Mouse (Mus musculus): ENCODE results near the gene Lima1.
"Not testable (repeated sequence)": the region's sequence is repeated elsewhere in the genome, so short reads cannot be mapped to it uniquely, and the experiment has no call there.

Lima1 gene

DNA sequence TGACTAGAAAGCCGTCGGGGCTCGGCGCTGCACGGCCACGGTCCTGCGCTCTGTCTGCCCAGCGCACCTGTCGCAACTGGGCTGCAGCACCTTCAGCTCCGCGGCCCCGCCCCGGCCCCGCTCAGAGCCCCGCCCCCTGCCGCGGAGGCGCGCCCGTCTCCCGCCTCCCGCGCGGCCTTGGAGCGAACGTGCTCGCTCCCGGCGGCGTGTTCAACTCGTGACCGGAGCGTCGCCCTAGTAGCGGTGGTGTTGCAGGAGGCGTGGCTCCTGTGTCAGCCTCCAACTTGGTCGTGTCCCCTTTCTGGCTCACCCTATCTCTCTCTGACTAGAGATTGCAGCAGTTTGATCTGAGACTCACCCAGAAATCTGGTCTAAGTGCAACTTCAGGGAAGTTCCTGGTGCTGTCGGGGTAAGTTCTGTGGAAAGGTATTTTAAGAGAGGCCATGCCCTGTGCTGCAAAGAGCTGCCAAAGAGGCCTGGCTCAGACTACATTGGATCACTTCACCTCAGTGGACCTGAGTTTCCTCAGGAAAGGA lies at the start of gene Lima1:
TSS of gene Lima1 (minus strand) at position 123 of the 536 bp plus-strand sequence.
- peak; percentile 20 to 71 for DNase-seq (ENCODE audit: low spot score in 2 of 2)

DNA sequence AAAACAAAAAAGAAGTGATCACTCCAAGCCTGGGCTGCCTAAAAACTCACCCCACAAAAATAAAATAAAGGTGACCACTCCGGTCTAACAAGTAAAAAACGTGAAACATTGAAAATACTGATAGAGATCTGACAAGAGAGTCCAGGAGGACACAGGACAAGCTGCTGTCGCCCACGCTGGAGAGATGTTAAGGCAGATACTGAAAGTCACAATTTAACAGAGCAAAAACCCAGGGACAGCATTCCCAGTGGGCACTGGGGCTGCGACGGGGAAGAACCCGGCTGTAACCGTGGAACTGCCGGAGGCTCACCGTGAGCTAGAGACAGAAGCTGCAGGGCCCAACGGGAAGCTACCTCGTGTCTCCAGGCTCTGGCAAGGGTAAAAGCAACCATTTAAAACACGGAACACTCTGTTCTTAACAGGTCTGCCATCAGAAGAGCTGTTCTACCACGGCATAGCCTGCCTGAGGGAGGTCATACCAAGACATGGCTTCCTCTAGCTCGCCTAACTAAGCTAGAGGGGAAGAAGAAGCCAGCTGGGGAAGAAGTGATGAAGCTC lies 44.4 kb upstream of the Lima1 start:
- DNase-seq (ENCODE audit: low spot score in 2 of 2): no peak

DNA sequence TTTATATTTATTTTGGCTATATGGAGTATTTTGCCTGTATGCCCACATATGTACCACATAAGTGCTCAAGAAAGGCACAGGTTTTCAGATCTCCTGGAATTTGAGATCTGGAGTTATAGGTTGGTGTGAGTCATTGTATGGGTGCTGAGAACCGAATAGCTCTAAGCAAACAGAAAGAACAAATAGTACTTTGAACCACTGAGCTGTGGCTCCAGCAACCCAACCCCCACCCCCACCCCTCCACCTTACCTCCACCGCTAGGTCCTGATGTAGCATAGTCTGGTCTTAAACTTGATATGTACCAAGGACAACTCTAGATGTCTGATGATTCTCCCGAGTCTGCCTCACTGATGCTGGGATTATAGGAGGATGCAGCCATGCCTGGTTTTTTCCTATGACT lies 42.0 kb upstream of the Lima1 start:
- DNase-seq (ENCODE audit: low spot score in 2 of 2): no peak

DNA sequence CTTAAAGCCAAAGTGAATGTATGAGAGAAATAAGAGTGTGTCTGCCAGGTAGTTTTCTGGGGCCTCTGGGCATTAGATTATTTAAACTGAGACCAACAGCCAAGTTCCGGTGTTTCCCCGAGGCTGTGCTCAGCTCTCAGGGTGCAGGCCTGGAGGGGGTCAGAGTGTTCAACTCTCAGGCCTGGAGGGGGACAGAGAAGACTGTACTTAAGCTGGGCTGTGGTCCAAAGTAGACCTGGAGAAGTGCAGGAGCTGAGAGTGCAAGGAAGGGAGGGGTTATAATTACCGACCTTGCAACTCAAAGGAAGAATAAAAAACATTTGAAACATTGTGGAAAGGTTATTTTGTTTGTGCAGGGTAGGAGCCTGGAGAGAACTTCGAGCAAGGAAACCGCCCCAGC lies 39.4 kb upstream of the Lima1 start:
- DNase-seq (ENCODE audit: low spot score in 2 of 2): no peak

DNA sequence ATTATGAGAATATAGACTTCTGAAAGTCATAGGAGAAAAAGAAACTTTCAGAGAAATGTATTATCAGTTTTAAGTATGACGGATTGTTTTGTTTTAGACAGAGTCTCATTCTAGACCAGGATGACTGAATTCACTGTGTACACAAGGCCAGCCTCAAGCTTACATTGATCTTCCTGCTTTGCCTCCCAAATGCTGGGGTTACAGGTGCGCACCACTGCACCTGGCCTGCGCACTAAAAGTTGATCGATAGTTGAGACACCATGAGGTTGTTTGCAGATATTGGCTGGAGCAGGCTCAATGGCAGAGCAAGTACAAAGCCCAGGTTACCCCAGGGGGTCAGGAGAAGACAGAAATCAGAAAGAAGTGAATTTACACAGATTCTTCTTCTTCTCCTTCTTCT lies 36.5 kb upstream of the Lima1 start:
- DNase-seq (ENCODE audit: low spot score in 2 of 2): no peak

DNA sequence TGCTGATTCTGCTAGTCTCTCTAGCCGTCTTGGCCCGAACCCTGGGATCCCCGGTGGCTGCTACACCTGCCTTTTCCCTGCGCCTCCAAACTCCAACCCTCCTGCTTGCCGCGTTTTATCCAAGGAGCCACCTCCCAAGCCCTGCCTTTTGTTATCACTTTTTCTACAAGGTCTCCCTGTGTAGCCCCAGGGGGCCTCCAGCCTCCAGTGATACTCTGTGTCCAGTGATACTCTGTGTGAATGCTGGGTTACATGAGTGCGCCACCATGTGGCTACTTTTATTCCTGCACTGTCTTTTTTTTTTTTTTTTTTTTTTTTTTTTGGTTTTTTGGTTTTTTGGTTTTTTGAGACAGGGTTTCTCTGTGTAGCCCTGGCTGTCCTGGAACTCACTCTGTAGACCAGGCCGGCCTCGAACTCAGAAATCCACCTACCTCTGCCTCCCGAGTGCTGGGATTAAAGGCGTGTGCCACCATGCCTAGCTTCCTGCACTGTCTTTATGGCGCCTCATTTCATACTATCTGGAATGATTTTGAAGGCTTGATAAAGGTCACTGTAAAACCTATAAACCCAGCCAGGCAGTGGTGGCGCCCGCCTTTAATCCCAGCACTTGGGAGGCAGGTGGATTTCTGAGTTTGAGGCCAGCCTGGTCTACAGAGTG lies 34.2 kb upstream of the Lima1 start:
- DNase-seq (ENCODE audit: low spot score in 2 of 2): not testable (repeated sequence)

DNA sequence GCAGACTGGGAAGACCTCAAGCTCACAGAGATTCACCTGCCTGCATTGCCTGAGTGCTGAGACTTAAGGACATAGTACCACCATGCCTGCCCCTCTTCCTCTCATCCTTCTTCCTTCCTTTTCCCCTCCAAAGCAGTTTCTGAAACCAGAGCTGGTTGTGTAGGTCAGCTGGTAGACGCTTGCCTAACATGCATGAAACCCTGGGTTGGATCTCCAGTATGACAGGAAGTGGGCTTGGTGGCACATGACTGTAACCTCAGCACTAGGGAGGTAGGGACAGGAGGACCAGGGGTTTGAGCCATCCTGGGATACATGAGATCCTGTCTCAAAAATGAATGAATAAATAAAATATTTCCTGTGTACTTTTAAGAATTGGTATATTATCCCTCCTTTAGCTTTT lies 32.3 kb upstream of the Lima1 start:
- DNase-seq (ENCODE audit: low spot score in 2 of 2): no peak

DNA sequence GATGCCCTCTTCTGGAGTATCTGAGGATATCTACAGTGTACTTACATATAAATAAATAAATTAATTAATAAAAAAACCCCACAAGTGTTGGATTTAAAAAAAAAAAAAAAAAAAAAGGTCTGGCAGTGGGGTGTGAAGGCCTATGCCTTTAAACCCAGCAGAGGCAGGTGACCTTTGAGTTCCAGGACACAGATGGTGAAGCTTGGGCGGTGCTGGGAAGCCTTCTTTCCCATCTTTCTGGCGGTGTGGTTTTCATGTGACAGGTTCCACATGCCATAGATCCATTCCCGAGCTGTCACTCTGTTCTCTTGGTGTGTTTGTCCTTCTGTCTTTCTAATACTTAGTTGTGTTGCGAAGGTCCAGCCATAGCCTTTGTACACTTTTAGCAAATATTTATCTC lies 31.8 kb upstream of the Lima1 start:
- DNase-seq (ENCODE audit: low spot score in 2 of 2): no peak

DNA sequence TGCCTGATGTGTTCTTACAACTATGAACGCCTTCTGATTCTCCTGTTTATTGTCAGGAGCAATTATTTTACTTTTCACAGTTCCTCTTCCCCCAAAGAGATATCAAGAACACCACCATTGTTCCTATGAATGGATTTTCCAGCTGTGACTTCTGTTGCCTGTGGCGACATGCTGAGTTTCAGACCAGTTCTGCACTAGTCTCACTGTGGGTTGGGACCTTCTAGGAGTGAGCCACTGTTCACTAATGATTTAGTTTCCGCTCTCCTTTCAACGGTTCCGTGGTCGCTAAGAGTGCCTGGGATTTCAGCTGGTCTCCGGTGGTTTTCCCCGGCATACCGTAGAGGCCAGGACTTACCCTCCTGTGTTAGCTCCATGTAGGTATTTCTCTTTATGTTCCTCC lies 29.6 kb upstream of the Lima1 start:
- DNase-seq (ENCODE audit: low spot score in 2 of 2): no peak

DNA sequence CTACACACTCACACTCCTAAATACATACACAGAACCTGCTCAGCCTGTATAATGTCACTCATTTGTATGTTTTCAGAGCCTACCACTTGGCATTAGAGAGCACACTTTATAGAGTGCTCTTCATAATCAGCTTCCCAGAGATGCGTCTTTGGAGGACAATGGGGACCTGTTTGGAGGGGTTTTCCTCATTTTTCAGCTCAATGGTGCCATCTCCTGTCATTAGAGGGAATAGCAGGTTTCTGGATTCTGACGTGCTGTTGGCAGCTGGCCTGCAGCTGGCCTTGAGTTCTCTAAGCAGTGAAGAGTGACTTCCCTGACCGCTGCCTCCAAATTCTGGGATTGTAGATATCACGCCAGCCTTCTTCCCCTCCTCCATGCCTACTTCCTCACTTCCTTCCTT lies 29.1 kb upstream of the Lima1 start:
- DNase-seq (ENCODE audit: low spot score in 2 of 2): peak in 1 of 2 experiments; percentile 68

DNA sequence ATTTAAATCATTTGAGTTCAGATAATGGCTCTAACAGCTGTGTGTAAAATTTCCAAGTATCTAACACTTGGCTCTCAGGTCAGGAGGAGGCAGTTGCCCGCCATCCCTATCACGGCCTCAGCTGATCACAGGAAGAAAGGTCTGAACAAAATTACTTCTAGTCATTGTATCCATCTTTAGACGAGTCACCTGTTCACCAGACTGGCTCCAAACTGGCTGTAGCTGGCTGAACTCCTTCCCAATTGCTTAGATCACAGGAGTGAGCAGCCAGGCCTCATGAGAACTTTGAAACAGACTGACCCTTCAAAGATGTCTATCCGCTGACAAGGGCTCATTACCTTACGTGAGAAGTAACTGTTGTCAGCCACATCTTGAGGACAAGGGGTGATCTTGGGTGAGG lies 28.0 kb upstream of the Lima1 start:
- DNase-seq (ENCODE audit: low spot score in 2 of 2): no peak

DNA sequence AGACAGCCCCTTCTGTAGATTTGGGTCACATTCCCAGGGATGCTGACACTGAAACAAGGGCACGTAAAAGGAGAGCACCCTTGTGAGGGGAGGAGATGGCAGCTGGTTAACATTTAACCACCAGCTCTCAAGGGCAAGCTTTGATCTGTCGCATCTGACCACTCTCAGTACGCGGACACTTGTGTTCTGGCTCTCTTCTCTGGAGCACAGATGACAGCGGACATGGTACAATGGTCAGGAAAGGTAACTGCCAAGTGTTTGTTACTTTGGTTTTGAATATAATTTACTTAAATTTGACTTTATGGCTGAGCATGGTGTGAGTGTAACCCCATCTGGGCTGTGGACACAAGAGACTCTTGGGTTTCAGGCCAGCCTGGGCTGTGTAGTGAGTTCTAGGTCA lies 27.5 kb upstream of the Lima1 start:
- DNase-seq (ENCODE audit: low spot score in 2 of 2): no peak

DNA sequence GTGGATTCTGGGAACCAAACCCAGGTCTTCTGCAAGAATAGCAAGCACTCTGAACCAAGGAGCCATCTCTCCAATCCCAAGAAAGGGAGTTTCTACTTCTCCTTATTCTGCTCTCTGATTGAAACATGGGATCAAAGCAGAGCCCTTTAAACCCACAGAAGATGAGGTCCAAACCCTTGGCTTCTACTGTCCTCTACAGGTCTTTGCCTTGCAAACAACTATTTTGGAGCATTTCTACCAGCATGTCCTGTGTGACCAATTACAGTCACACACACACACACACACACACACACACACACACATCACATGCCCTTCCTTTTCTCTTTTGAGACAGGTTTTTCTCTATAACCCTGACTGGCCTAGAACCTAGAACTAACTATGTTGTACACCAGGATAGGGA lies 21.4 kb upstream of the Lima1 start:
- DNase-seq (ENCODE audit: low spot score in 2 of 2): no peak

DNA sequence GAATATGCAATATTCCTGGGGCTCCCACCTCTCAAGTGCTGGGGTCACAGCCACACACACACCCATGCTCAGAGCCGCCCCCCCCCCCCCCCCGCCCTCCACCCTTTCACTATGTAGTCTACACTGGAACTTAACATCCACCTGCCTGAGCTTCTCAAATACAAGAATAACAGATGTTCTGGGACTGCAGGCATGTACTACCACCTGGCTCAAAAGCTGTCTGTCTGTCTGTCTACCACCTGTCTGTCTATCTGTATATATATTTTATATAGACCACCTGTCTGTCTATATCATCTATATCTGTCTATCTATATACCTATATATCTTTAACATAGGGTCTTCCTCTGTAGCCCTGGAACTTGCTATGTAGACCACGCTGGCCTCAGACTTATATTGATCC lies 16.1 kb upstream of the Lima1 start:
- DNase-seq (ENCODE audit: low spot score in 2 of 2): no peak

DNA sequence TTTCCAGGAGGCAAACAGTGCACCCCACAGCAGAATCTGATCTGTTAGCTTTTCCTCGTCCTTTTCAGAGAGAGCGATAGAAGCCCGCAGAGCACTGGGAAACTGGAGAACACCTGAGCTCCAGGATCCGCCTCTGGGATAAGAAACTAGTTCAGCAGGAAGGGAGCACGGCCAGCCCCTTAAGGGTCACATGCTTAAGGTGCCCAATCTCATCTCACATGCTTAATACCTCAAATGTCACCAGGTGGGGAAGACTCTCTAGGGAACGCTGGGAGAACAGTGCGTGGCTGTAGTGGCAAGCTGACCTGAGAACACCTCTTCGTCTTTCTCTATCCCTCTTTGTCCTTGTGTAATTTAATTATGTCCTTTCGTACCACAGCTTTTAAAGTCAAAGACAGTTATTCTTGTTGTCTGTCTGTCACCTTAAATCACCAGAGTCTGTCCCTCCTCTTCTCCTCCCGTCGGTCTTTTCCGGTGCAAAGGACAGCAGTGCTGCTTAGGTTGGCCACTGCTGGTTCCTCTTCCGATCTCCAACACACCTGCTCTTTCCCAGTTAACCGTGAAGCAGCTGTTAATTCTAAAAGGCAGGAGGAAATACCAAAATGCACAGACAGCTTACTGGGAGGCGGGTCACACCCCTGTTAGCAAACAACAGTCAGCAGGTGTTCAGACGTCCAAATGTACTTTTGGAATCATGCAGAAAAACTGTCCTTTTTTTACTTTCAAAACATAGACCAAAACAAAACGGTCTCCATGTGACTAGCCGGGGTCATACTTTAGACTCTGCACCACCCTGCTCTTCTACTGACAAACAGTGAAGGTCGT lies 15.4 kb upstream of the Lima1 start:
- no peak for DNase-seq (ENCODE audit: low spot score in 2 of 2)

DNA sequence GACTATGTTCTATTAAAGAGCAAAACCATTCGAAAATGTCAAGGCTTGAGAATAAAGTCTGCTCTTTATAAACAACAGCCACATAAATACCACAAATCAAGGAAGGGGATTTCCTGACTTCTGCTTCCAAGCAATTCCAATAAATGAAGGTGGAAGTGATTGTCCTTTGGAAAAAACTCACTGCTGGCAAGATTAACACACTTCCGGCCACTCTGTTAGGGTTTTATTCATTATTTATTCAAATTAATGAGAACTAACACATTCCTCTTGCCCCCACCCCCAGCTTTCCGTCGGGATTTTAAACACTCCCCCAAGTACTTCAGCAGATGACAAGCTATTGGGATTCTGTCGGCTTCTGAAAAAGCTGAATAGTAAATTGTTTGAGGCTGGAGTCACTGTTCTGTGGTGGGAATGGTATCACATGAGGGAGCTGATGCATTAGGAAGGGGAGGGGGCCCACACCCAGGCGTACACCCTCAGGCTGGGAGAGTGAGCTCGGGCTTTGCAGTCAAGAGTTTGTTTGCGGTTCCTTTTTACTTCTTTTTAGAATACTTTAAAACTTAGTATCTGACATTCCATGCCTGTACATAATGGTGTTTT lies 14.1 kb upstream of the Lima1 start:
- DNase-seq (ENCODE audit: low spot score in 2 of 2): no peak

DNA sequence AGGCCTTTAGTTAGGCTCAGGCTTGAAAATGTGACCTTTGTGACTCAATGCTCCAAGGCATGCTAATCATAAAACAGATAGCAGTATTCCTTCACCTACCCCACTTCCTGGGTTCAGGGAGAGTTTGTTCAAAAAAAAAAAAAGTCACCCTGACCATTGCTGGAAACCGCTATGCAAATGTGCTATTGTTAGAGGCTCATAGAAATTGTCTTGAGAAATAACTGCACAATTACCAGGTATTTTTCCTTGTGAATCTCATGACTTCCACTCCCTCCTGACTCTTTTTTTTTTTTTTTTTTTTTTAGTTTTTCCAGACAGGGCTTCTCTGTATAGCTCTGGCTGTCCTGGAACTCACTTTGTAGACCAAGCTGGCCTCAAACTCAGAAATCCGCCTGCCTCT lies 11.9 kb upstream of the Lima1 start:
- DNase-seq (ENCODE audit: low spot score in 2 of 2): not testable (repeated sequence)

DNA sequence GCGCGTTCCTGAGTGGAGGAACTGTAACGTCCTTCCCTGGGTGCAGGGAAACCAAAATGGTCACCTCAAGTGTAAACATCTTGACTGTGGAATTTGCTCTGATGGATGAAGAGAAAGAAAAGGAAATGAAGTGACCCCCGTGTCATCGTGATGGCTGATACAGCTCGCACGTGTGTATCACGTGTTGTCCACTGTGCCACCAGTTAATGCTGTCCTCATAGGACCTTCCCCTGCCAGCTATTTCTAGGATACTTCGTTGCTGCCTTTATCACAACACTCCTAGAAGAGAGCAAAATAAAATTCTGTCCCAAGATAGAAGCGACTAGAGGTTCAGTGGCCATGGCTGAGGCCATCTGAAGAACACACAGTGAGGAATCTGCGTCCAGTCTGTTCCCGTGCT lies 8.8 kb upstream of the Lima1 start:
- DNase-seq (ENCODE audit: low spot score in 2 of 2): no peak

DNA sequence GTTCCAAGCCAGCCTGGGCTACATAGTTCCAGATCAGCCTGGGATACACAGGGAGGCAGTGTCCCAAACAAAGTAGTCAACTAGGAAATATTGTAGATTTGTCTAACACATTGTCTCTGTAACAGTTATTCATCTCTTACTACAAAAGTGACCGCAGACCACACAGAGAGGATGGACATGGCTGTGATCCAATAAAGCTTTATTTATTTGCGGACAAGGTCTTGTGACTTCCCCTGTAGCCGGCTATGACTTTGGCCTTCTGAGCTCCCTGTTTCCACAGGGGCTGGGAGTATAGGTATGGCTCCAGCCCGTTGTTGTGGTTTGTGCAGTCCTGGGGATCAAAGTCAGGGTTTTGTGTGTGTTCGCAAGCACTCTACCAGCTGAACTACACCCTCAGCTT lies 3.3 kb upstream of the Lima1 start:
- no peak for DNase-seq (ENCODE audit: low spot score in 2 of 2)

DNA sequence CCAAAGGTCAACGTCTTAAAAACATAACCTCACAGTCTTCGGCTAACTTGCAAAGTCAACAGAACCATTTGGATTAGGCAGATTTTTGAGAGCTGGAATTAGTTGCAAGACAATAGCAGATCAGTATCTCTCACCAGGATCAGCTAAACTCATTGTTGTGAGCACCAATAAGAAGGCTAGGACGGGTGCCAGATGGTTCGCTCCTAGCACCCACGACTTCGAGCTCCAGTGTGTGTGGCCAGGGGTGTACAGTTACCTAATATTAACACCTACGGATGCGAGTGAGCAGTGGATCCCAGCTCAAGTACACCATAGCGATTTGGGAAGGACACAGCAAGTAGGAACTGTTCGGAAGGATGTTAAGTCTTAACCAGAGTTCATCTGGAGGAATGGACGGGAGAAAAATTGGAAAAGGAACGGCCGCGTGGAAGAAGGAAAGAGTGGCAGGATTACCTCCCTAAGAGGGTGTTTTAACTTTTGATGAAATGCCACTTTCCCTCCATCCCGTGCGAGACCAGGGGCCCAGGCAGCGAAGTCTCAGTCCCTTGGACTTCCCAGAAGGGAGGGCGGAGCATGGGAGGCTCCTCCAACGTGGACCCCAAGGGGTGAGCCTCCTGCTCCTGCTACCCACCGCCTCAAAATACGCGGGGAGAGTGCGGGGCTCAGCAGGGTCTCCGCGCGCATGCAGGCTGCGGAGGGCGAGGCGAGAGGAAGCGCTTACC lies 483 bp downstream of the Lima1 start:
- peak in 1 of 2 experiments; percentile 11 for DNase-seq (ENCODE audit: low spot score in 2 of 2)

DNA sequence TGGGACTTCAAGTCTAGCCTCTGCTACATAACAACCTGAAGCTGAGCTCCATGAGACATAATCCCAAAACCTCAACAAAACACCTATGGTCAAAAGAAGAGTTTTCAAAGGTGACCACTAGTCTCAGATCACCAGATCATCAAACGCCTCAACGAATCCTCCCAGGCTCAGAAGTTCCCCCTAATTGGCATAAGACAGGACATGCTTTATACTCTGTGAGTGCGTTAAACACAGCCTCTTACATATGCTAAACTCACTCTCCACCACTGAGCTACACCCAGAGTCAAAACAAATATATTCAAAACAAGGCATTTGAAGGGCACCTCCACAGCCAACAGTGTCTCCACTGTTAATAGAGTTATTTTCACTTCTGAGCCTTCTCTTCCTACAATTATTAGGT lies 2.7 kb downstream of the Lima1 start:
- no peak for DNase-seq (ENCODE audit: low spot score in 2 of 2)

DNA sequence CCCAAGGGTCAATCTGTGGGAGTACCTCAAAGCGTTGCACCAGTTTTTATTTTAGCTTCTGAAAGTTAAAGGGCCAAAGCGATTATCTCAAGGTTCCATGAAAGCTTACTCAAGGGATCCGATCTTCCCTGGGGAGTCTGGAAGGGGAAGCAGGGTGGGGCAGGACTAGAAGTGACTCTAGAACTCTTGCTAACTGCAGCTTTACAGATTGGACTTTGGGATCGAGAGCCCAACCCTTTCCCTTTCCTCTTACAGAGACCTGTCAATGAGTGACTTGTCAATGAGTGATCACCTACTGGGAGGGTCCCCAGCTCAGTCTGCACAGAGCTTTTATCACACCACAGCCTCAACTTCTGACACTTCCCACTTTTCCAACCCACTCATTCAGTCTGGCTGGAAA lies 7.6 kb downstream of the Lima1 start:
- DNase-seq (ENCODE audit: low spot score in 2 of 2): no peak

Measured in left cerebral cortex, adult 9 months (tissue).